Comparison of ENCODE assay signal across 11 mouse cellular contexts in the genomic region with DNA sequence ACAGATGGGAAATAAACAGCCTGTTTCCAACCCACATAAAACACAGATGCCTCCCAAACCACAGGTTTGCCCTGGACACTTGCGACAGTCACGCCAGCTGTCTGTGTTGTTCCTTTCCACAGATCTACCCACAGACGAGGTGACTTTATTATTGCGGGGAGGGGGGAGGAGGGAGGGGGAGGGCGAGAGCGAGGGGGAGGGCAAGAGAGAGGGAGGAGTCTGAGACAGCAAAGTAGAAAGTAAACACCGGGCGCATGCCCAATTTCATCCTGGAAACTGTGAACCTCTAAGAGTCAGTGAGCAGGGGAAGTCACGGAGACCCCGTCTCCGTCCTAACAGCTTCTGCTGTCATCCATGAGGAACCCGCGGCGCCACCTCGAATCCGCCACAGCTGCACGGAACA.
DNase-seq lines count a peak whose midpoint lies in the region; ATAC-seq and TF ChIP-seq lines count a peak whose summit lies in the region.
"Had no signal": no experiment of that assay in that cellular context is flagged by ENCODE, and none has a peak within 500 bp of the region (broad histone marks: within the 10 kb centered on the region; RNA-seq: fewer than 3 reads in every experiment).

No protein-coding gene starts in this region.

- ATAC-seq in liver, embryonic 12.5 days: 0 out of 2 replicates have a peak, but pooled peaks have one; percentile 46
- no peak for ATAC-seq in liver, postnatal 0 days
- peak; percentile 26; the same call in 1 of the 2 replicates for ATAC-seq in megakaryocyte, adult 5-6 weeks (ENCODE audit: poor library complexity, severe bottlenecking)
- ATAC-seq in heart, embryonic 11.5 days (replicated peaks; ENCODE audit: insufficient number of reproducible peaks, low FRiP score, low TSS enrichment): no peak

- peak overlapping the region; percentile 35 for H3K4me2 ChIP-seq in liver, embryonic 12.5 days
- H3K4me2 ChIP-seq in liver, postnatal 0 days (ENCODE audit: low read depth, low read length): no peak overlapping the region
- H3K4me2 ChIP-seq in heart, embryonic 11.5 days: no peak overlapping the region

- TF ChIP-seq POLR2A in thymus, adult 2 months (IDR thresholded peaks at IDR 0.05; ENCODE audit: control insufficient read depth, extremely low read depth, insufficient read depth, low read length, poor library complexity): no peak

- 43% methylated on average over 17 of the region's 17 CpGs for WGBS in liver, embryonic 12.5 days (ENCODE audit: insufficient replicate concordance)
- WGBS in liver, postnatal 0 days (ENCODE audit: insufficient replicate concordance): 57% methylated on average over 17 of the region's 17 CpGs
- WGBS in thymus, adult 2 months: 22% methylated on average over 17 of the region's 17 CpGs
- 86% methylated on average over 17 of the region's 17 CpGs for WGBS in heart, embryonic 11.5 days (ENCODE audit: insufficient replicate concordance)

- no peak for TF ChIP-seq EP300 in liver, postnatal 0 days (IDR thresholded peaks at IDR 0.05; ENCODE audit: low read depth)

- H3K4me3 ChIP-seq in liver, embryonic 12.5 days: no peak overlapping the region
- H3K4me3 ChIP-seq in liver, postnatal 0 days (ENCODE audit: low read depth, low read length): no peak overlapping the region
- H3K4me3 ChIP-seq in thymus, adult 2 months (ENCODE audit: control insufficient read depth, insufficient read depth, low read length): peak overlapping the region; percentile 12
- no peak overlapping the region for H3K4me3 ChIP-seq in heart, embryonic 11.5 days (ENCODE audit: low read depth, low read length)
- H3K4me3 ChIP-seq: embryonic facial prominence, embryonic 10.5 days; forebrain, embryonic 10.5 days had no signal

- no peak for DNase-seq in liver, postnatal 0 days
- peak; percentile 16 to 41 for DNase-seq in CD8-positive naive resting alpha-beta T cell, adult 2 months (ENCODE audit: low read depth in 2 of 2, low spot score in 2 of 2)
- peak; percentile 54 for DNase-seq in thymus, adult 2 months
- no peak for DNase-seq in adrenal gland, adult 18-20 months (ENCODE audit: low spot score in 2 of 2)
- no peak for DNase-seq in adrenal gland, adult 8-10 months
- DNase-seq: cerebellum, adult 2 months had no signal

- no peaks in the 10 kb centered on the region for H3K27me3 ChIP-seq in liver, embryonic 12.5 days (replicated peaks)
- H3K27me3 ChIP-seq in liver, postnatal 0 days (ENCODE audit: insufficient read depth, low read length): no peaks in the 10 kb centered on the region
- H3K27me3 ChIP-seq in thymus, adult 2 months (ENCODE audit: control insufficient read depth, insufficient read depth, low read length): no peaks in the 10 kb centered on the region
- H3K27me3 ChIP-seq in heart, embryonic 11.5 days (ENCODE audit: control insufficient read depth, insufficient read depth, low read length): no peaks in the 10 kb centered on the region

- H3K36me3 ChIP-seq in liver, embryonic 12.5 days: no peaks in the 10 kb centered on the region
- H3K36me3 ChIP-seq in liver, postnatal 0 days (replicated peaks; ENCODE audit: insufficient read depth, low read length): no peaks in the 10 kb centered on the region
- no peaks in the 10 kb centered on the region for H3K36me3 ChIP-seq in thymus, adult 2 months (ENCODE audit: control insufficient read depth, insufficient read depth, low read length)
- H3K36me3 ChIP-seq in heart, embryonic 11.5 days (ENCODE audit: control insufficient read depth, insufficient read depth, low read length): no peaks in the 10 kb centered on the region
- H3K36me3 ChIP-seq: embryonic facial prominence, embryonic 10.5 days; forebrain, embryonic 10.5 days had no signal

- H3K4me1 ChIP-seq in liver, embryonic 12.5 days: peaks cover 7% of the 10 kb centered on the region
- no peaks in the 10 kb centered on the region for H3K4me1 ChIP-seq in liver, postnatal 0 days (ENCODE audit: insufficient read depth)
- peaks cover 14% of the 10 kb centered on the region for H3K4me1 ChIP-seq in thymus, adult 2 months (replicated peaks; ENCODE audit: control insufficient read depth, insufficient read depth, low read length)
- H3K4me1 ChIP-seq in heart, embryonic 11.5 days (ENCODE audit: control insufficient read depth, insufficient read depth, low read length): peaks cover 11% of the 10 kb centered on the region

- TF ChIP-seq CTCF in liver, postnatal 0 days (IDR thresholded peaks at IDR 0.05; ENCODE audit: low read depth): no peak
- TF ChIP-seq CTCF in thymus, adult 2 months (IDR thresholded peaks at IDR 0.05; ENCODE audit: borderline replicate concordance, control insufficient read depth, extremely low read depth, insufficient read depth, low read length, poor library complexity): no peak

- no peaks in the 10 kb centered on the region for H3K9me3 ChIP-seq in liver, embryonic 12.5 days (replicated peaks)
- H3K9me3 ChIP-seq in liver, postnatal 0 days (ENCODE audit: low read length): no peaks in the 10 kb centered on the region
- H3K9me3 ChIP-seq in heart, embryonic 11.5 days (replicated peaks; ENCODE audit: control insufficient read depth, low read length): no peaks in the 10 kb centered on the region
- H3K9me3 ChIP-seq: embryonic facial prominence, embryonic 10.5 days; forebrain, embryonic 10.5 days had no signal

- H3K9ac ChIP-seq in liver, embryonic 12.5 days: no peak overlapping the region
- H3K9ac ChIP-seq in liver, postnatal 0 days (replicated peaks): no peak overlapping the region
- no peak overlapping the region for H3K9ac ChIP-seq in heart, embryonic 11.5 days (ENCODE audit: low read depth, low read length)

- H3K27ac ChIP-seq in liver, embryonic 12.5 days: no peak overlapping the region
- H3K27ac ChIP-seq in liver, postnatal 0 days (ENCODE audit: low read depth): no peak overlapping the region
- H3K27ac ChIP-seq in thymus, adult 2 months (ENCODE audit: control insufficient read depth, insufficient read depth, low read length): no peak overlapping the region
- H3K27ac ChIP-seq in heart, embryonic 11.5 days (ENCODE audit: low read depth, low read length): no peak overlapping the region
- H3K27ac ChIP-seq: embryonic facial prominence, embryonic 10.5 days; forebrain, embryonic 10.5 days had no signal

Comparison
In these comparisons a context has a peak if more than half of its experiments do, and no peak if none do; other contexts are left out.
1. ATAC-seq: peak in liver, embryonic 12.5 days (single experiment) and megakaryocyte, adult 5-6 weeks (single experiment); none in liver, postnatal 0 days (single experiment) and heart, embryonic 11.5 days (single experiment).
2. DNase-seq: peak in CD8-positive naive resting alpha-beta T cell, adult 2 months (2 of 2) and thymus, adult 2 months (single experiment); none in liver, postnatal 0 days (single experiment), adrenal gland, adult 18-20 months (0 of 2) and adrenal gland, adult 8-10 months (single experiment).